Mouse (Mus musculus) intestine, embryonic 15.5 days (tissue): Measurements from ENCODE around the gene Trim66. TPM values are rescaled to one million over a fixed set of nuclear protein-coding genes. Genes with fewer than 3 reads are reported as not detected.
A peak's percentile ranks its signal among the peaks of the same experiment; 100 is the strongest.

Source experiments
- ATAC-seq: fragments of 200-750 bp; cut with Nextera tagmentation; 2 replicates; pipeline ENCODE4 v1.8.0; 2017; ENCODE audit warnings: moderate TSS enrichment, moderate library complexity
- H3K27ac ChIP-seq: fragments of 300-500 bp; sonication (generic); 2 replicates; pipeline ENCODE4 v1.5.1; 2015; ENCODE audit warnings: mild to moderate bottlenecking, inconsistent platforms
- H3K27me3 ChIP-seq: fragments of 300-500 bp; sonication (generic); replicated peaks from 2 replicates; pipeline ENCODE4 v1.6.1; 2015; ENCODE audit warnings: inconsistent platforms
- H3K36me3 ChIP-seq: fragments of 300-500 bp; sonication (generic); 2 replicates; pipeline ENCODE4 v1.6.1; 2015; ENCODE audit warnings: inconsistent platforms
- H3K4me1 ChIP-seq: fragments of 300-500 bp; sonication (generic); replicated peaks from 2 replicates; pipeline ENCODE4 v1.6.1; 2015; ENCODE audit warnings: inconsistent platforms
- H3K4me2 ChIP-seq: fragments of 300-500 bp; sonication (generic); replicated peaks from 2 replicates; pipeline ENCODE4 v1.6.1; 2015; ENCODE audit warnings: mild to moderate bottlenecking, inconsistent platforms
- H3K4me3 ChIP-seq: fragments of 300-500 bp; sonication (generic); replicated peaks from 2 replicates; pipeline ENCODE4 v1.5.1; 2015; ENCODE audit warnings: inconsistent platforms
- H3K9ac ChIP-seq: fragments of 300-500 bp; sonication (generic); 2 replicates; pipeline ENCODE4 v1.6.1; 2015; ENCODE audit warnings: inconsistent platforms
- H3K9me3 ChIP-seq: fragments of 300-500 bp; sonication (generic); 2 replicates; pipeline ENCODE4 v1.6.1; 2016; ENCODE audit warnings: inconsistent platforms
- WGBS: fragments of 180-500 bp; shearing (Covaris S2); methylation state at CpG from one replicate; pipeline ENCODE4 v1.1.7; 2015; 5-methylcytosine and 5-hydroxymethylcytosine counted together
- polyA plus RNA-seq: library from polyadenylated mRNA; unstranded; fragments of >200 nt; fragmentation: Nextera tagmentation; extraction: Ambion mirVana; gene quantifications from 2 replicates; pipeline ENCODE4 v1.2.1, GENCODE M21; 2015

The Trim66 gene
- polyA plus RNA-seq, 1 experiment from 2014 or later: 0.01 TPM

DNA sequence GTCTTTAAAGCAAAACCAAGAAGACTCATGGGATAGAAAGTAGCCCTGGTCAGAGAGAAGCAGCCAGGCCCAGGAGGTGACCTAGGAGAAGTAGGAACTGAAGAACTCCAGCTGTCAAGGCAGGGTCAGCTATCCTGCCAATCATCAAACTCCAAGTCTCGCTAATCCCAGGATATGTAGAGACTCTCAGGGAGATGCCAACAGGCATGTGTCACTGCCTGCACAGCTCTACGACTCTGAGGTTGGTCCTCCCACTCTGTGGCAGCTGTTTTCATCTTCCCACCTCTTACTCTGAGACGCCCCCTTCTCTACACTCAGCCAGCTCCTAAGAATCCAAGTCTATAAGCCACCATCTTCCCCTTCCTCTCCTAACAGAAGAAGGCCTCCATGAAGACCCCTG, 24.8 kb upstream of the Trim66 start:
- H3K4me2 ChIP-seq: no peak overlapping the region
- H3K27ac ChIP-seq: 0 out of 2 replicates have a peak overlapping the region, but pooled peaks have one; percentile 9
- ATAC-seq: no peak
- H3K27me3 ChIP-seq: no peaks in the 10 kb centered on the region
- peaks cover 2% of the 10 kb centered on the region; the same call in 1 of the 2 replicates for H3K4me1 ChIP-seq
- H3K9me3 ChIP-seq: no peaks in the 10 kb centered on the region
- H3K36me3 ChIP-seq: peaks cover 46% of the 10 kb centered on the region
- no peak overlapping the region for H3K9ac ChIP-seq
- no peak overlapping the region for H3K4me3 ChIP-seq
- 69% methylated on average over 3 of the region's 3 CpGs for WGBS

DNA sequence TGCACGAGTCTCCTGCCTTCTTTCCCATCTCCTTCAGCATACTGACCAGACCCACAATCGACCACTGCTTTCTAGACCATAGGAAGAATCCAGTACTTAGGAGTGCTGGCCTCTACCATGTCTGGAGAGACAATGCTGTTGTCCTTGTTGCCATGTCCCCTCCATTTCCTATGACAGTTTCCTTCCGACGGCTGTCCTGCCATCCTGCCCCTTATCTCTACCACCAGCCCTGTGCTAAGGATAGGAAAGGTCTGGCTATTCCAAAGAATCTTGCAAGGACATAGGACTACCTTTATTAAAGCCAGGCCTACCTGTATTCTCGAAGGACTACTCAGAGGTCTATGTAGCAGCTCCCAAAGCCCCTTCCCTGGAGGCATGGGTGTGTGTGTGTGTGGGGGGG, 23.6 kb upstream of the Trim66 start:
- no peak for ATAC-seq
- H3K27me3 ChIP-seq: no peaks in the 10 kb centered on the region
- WGBS: 87% methylated on average over 5 of the region's 5 CpGs
- no peaks in the 10 kb centered on the region for H3K9me3 ChIP-seq
- H3K9ac ChIP-seq: no peak overlapping the region
- no peak overlapping the region for H3K4me3 ChIP-seq
- no peak overlapping the region for H3K27ac ChIP-seq
- no peak overlapping the region for H3K4me2 ChIP-seq
- peaks cover 52% of the 10 kb centered on the region for H3K36me3 ChIP-seq
- 0 out of 2 replicates have a peak, but pooled peaks cover 2% of the 10 kb centered on the region for H3K4me1 ChIP-seq

DNA sequence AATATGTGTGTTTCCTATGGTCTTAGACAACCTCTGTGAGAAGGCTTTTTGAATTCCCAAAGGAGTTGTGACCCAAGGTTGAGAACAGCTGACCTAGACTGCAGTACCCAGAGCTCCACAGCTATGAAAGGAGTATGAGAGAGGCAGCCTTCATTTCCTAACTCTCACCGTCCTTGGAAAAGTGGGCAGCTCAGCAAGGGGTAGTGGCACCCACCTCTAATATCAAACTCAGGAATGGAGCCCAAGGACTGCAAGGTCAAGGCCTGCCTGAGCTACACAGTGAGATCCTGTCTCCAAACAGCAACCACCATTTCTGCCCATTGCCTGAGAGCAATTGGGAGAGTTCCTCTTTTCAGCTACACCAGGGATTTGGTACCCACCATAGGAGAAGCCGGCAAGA, 21.8 kb upstream of the Trim66 start:
- Histone ChIP-seq H3K36me3 (peaks cover 50% of the 10 kb centered on the region), H3K9me3 (no peaks in the 10 kb centered on the region), H3K27ac (no peak overlapping the region), H3K4me3 (no peak overlapping the region), H3K9ac (no peak overlapping the region), H3K4me1 (0 out of 2 replicates have a peak, but pooled peaks cover 2% of the 10 kb centered on the region), H3K27me3 (no peaks in the 10 kb centered on the region), H3K4me2 (no peak overlapping the region)
- whole genome bisulfite sequencing: 88% methylated on average over 2 of the region's 2 CpGs
- no peak for ATAC-seq

DNA sequence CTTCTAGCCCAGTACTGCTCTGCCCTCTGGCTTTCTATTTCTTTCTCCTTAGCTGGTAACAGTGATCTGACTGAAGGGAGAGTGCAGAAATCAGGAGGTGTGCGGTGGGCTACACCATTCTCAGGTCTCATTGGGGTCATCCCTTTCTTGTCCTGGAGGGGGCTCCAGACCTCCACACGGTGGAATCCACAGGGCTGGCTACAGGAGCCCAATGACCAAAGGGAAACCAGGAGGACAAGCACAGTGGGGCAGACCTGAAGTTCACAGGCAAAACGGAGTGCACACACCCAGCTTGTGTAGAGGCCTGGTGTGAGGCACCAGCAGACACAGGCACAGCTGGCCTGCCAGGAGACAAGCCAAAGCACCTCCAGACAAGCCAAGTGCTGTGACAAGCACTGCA, 20.4 kb upstream of the Trim66 start:
- H3K9ac ChIP-seq: no peak overlapping the region
- no peak overlapping the region for H3K27ac ChIP-seq
- 0 out of 2 replicates have a peak, but pooled peaks have one; percentile 19 for ATAC-seq
- H3K27me3 ChIP-seq: no peaks in the 10 kb centered on the region
- H3K36me3 ChIP-seq: peaks cover 56% of the 10 kb centered on the region
- H3K9me3 ChIP-seq: no peaks in the 10 kb centered on the region
- 20% methylated on average over 3 of the region's 3 CpGs for WGBS
- no peak overlapping the region for H3K4me2 ChIP-seq
- 0 out of 2 replicates have a peak, but pooled peaks cover 2% of the 10 kb centered on the region for H3K4me1 ChIP-seq
- H3K4me3 ChIP-seq: no peak overlapping the region

DNA sequence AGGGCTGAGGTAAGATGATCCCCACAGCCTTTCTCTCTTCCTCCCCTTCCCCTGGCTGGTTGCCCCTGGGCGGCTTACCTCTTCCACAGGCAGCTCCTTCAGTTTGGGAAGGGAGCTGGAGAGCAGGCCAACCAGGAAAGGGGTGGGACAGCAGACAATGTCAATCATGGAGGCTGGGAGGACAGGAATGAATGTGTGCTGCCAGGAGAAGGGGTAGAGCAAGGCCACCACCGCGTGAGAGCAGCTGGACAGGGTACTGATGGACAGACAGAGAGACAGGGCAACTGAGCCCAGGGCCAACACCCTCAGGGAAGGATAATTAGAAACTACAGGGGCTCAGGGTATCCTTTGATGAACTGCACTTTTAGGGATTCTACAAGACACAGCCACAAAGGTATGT, 19.6 kb upstream of the Trim66 start:
- no peak overlapping the region for H3K4me2 ChIP-seq
- no peak overlapping the region for H3K9ac ChIP-seq
- ATAC-seq: no peak
- H3K36me3 ChIP-seq: peaks cover 57% of the 10 kb centered on the region
- H3K27me3 ChIP-seq: no peaks in the 10 kb centered on the region
- H3K27ac ChIP-seq: no peak overlapping the region
- H3K4me3 ChIP-seq: no peak overlapping the region
- 0 out of 2 replicates have a peak, but pooled peaks cover 2% of the 10 kb centered on the region for H3K4me1 ChIP-seq
- 79% methylated on average over 3 of the region's 3 CpGs for WGBS
- no peaks in the 10 kb centered on the region for H3K9me3 ChIP-seq

DNA sequence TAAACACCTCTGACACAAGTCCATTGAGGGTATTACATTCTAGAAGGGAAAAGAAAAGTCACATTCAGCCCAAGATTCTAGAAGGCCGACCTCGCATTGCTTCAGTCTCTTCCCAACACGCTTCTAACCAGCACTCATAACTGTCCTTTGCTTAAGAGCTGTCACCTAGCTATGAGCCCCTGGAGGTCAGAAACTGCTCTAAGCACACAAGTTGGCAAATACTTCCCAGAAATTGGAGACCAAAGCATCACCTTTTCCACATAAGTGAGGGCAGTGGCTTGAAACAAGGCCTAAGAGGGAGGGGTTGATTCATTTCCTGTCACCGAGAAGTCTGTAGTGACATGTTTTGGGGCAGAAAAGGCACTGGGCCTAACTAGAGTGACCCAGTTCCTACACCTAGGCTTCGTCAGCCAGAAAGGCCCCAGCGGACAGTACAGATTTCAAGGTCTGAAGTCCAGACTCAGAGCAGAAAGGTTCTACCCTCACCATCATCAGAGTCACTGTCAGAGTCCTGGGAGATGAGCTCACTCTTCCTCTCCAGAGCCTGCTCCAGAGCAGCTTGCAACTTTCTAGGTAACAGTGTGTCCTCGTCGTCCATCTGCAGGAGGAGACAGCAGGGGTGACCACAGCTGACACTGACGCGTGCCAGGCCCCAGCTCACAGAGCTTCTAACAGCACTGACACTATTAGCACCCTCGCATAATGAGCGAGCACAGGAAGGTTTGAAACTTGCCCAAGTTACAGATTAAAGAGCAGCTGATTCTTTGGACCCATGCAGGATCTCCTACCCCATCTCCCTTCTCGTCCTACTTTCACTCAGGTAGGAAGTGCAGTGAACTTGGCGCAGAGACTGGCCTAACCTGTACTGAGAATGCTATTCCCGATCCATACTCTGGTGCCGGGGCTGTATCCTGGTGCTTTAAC, 18.1 kb upstream of the Trim66 start:
- Histone ChIP-seq H3K27ac (0 out of 2 replicates have a peak overlapping the region, but pooled peaks have one; percentile 14), H3K27me3 (no peaks in the 10 kb centered on the region), H3K9ac (no peak overlapping the region), H3K4me2 (no peak overlapping the region), H3K4me1 (peaks cover 5% of the 10 kb centered on the region; the same call in 1 of the 2 replicates), H3K9me3 (no peaks in the 10 kb centered on the region), H3K4me3 (no peak overlapping the region), H3K36me3 (peaks cover 53% of the 10 kb centered on the region)
- WGBS: 67% methylated on average over 16 of the region's 16 CpGs
- ATAC-seq: peak; percentile 9; the same call in 1 of the 2 replicates

DNA sequence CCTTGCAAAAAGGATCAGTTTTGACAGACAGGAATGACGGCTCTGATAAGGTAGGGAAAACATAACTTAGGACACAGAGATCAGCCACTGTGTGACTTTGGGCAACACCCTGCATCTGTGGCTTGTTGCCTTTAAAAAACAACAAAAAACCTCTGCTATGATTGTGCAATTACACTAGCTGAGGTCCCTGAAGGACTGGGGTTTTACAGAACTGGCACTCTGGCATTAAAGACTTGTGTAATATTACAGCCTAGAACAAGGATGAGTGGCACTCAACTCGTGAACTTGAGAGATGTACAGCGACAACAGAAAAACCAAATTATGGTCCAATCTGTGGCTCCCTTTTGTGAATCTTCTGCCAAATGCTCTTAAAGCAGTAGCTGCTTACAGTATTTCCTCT, 16.8 kb upstream of the Trim66 start:
- Histone ChIP-seq H3K4me2 (no peak overlapping the region), H3K27me3 (no peaks in the 10 kb centered on the region), H3K27ac (0 out of 2 replicates have a peak overlapping the region, but pooled peaks have one; percentile 4), H3K9ac (no peak overlapping the region), H3K36me3 (peaks cover 42% of the 10 kb centered on the region), H3K9me3 (no peaks in the 10 kb centered on the region), H3K4me3 (no peak overlapping the region), H3K4me1 (peaks cover 11% of the 10 kb centered on the region)
- WGBS: 70% methylated on average over 3 of the region's 3 CpGs
- ATAC-seq: no peak

DNA sequence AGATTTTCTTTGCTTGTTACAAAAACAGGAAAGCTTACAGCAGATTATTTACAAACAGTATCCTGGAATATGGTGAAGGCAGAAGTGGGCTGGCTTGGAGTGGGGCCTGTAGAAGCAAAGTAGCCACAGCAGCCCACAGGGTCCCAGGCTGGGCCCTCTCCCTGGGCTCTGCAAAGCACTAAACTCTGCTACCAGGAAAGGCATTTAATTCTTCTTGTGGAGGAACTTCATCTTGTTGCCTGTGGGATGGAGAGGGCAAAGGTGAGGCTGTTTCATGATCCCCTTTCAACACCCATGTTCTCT, 16.5 kb upstream of the Trim66 start:
- Histone ChIP-seq H3K27me3 (no peaks in the 10 kb centered on the region), H3K4me2 (no peak overlapping the region), H3K9me3 (no peaks in the 10 kb centered on the region), H3K4me3 (no peak overlapping the region), H3K36me3 (peaks cover 41% of the 10 kb centered on the region), H3K9ac (no peak overlapping the region), H3K4me1 (peaks cover 11% of the 10 kb centered on the region), H3K27ac (0 out of 2 replicates have a peak overlapping the region, but pooled peaks have one; percentile 4)
- no peak for ATAC-seq

DNA sequence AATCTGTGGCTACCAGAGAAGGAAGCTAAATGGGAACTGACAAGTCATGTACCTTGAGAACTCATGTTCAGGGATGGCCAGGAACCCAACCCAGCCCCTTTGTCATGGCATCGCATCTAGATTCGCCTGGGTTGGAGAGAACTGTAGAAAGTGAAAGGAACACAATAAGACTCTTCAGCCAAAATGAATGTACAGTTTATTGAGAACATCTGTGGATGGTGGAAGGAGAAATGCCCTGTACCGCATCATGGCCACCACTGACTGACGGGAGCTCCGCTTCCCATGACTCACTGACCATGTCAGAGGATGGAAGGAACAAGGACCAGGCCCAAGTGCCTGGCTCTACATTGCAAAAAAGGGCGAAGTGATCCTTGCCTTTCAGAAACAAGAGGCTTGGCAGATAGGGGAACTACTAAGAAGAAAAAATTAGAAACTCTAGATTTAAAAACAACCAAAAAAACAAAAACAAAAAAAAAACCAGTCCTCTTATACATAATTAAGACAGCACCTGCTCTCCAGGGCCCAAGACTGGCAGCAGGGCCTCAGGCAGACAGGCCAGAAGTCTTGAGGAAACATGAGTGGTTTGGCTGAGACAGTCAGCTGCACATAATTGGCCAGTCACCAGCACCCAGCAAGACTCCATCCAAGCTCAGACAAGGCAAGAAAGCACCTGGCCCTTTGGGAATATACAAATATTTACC, 16.0 kb upstream of the Trim66 start:
- Histone ChIP-seq H3K4me2 (no peak overlapping the region), H3K27ac (0 out of 2 replicates have a peak overlapping the region, but pooled peaks have one; percentile 4), H3K27me3 (no peaks in the 10 kb centered on the region), H3K36me3 (peaks cover 41% of the 10 kb centered on the region), H3K4me1 (peaks cover 11% of the 10 kb centered on the region), H3K9ac (no peak overlapping the region), H3K4me3 (no peak overlapping the region), H3K9me3 (no peaks in the 10 kb centered on the region)
- no peak for ATAC-seq
- 67% methylated on average over 6 of the region's 6 CpGs for WGBS

DNA sequence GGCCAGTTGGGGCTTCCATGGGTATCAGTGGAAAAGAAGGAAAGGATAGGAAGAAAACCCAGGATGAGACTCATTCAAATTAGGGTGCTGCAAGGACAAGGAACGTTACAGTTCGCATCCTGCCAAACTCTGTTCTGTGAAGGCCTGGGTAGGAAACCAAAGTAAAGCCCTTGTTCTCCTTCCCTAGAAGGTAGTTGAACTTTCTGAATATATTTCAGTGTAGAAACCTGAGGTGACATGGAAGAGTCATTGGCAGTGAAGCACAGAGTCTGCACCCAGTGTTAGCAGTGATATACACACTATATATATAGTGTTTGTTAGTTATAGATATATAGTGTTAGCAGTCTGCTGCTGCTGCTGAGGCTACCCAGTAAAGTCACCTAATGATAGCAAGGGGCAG, 15.4 kb upstream of the Trim66 start:
- ATAC-seq: no peak
- Histone ChIP-seq H3K9me3 (no peaks in the 10 kb centered on the region), H3K27ac (no peak overlapping the region), H3K27me3 (no peaks in the 10 kb centered on the region), H3K4me1 (peaks cover 8% of the 10 kb centered on the region), H3K4me3 (no peak overlapping the region), H3K9ac (no peak overlapping the region), H3K36me3 (peaks cover 38% of the 10 kb centered on the region), H3K4me2 (no peak overlapping the region)
- WGBS: 64% methylated on average over 2 of the region's 2 CpGs

DNA sequence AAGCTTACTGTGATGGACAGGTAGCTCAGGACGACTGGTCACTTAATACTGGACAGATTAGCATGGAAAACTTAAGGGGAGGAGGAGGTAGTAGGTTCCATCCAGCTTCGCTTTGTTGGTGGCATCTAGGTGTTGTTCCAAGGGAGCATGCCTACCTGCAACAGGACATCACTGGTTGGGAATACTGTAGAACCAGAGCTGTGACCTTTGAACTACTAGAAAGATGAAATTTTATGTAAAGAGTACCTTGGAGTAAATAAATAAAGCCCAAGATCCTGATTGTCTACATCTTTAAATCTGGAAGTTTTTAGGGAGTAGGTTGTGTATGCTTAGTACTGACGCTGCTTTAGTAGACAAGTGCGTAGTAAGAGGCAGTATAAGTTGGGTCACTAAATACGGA, 14.2 kb upstream of the Trim66 start:
- H3K4me1 ChIP-seq: peaks cover 14% of the 10 kb centered on the region
- H3K9ac ChIP-seq: no peak overlapping the region
- H3K4me3 ChIP-seq: no peak overlapping the region
- peaks cover 25% of the 10 kb centered on the region for H3K36me3 ChIP-seq
- H3K9me3 ChIP-seq: no peaks in the 10 kb centered on the region
- WGBS: 78% methylated on average over 5 of the region's 5 CpGs
- H3K4me2 ChIP-seq: no peak overlapping the region
- H3K27me3 ChIP-seq: no peaks in the 10 kb centered on the region
- no peak for ATAC-seq
- no peak overlapping the region for H3K27ac ChIP-seq

DNA sequence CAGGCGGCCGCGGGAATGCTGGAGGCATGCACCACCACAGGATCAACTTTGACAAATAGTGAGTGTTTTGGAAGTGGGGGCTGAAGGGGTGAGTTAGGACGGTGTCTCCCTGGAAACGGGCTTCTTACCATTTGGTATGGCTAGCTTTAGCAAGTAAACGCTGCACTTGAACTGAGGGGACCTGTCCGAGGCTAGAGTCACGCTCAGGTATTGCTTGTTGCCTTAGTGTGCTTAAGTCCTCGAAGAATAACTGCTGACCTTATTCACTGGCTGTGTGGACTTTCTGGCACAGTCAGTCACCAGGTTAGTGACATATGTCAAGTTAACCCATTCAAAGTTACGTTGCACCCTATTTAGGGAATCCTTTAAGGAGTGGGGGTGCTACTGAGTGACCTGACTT, 12.0 kb upstream of the Trim66 start:
- Histone ChIP-seq H3K9ac (peak overlapping the region; percentile 98), H3K27me3 (no peaks in the 10 kb centered on the region), H3K4me1 (peaks cover 14% of the 10 kb centered on the region), H3K36me3 (peaks cover 22% of the 10 kb centered on the region), H3K9me3 (no peaks in the 10 kb centered on the region), H3K4me2 (peak overlapping the region; percentile 79), H3K4me3 (peak overlapping the region; percentile 96), H3K27ac (peak overlapping the region; percentile 93)
- no peak for ATAC-seq
- WGBS: 4% methylated on average over 10 of the region's 10 CpGs
